Mouse (Mus musculus) thymus, adult 18-20 months (tissue): ENCODE measurements around the gene Rnf186.
"Not testable (repeated sequence)": the region's sequence is repeated elsewhere in the genome, so short reads cannot be mapped to it uniquely, and the experiment has no call there.

Source experiments
- DNase-seq, 2 experiments: peaks; one replicate each; pipeline ENCODE4 v3.0.0; 2022; ENCODE audit warnings: mixed read lengths in 2 of 2

Gene Rnf186

GRCm38 (mm10) chr4:138972139-138972826 is 5.4 kb downstream of the Rnf186 start:
- DNase-seq = peak; percentile 21 to 35

GRCm38 (mm10) chr4:138972827-138973718 is 6.2 kb downstream of the Rnf186 start, which contains the start of gene Tmco4:
Gene Tmco4, plus strand, starts transcription at chr4:138972888.
- peak; percentile 69 to 80 for DNase-seq

GRCm38 (mm10) chr4:138973719-138974115 is 6.8 kb downstream of the Rnf186 start:
- no peak for DNase-seq

GRCm38 (mm10) chr4:138974540-138974939 is 7.6 kb downstream of the Rnf186 start:
- not testable (repeated sequence) for DNase-seq

GRCm38 (mm10) chr4:138975194-138975593 is 8.3 kb downstream of the Rnf186 start:
- no peak for DNase-seq

GRCm38 (mm10) chr4:138976046-138976445 is 9.1 kb downstream of the Rnf186 start:
- DNase-seq = no peak

- no peak for DNase-seq
Observed at GRCm38 (mm10) chr4:138980021-138980420, 13.1 kb downstream of the Rnf186 start.

- DNase-seq = no peak
Observed at GRCm38 (mm10) chr4:138980771-138981420, 14.0 kb downstream of the Rnf186 start.

GRCm38 (mm10) chr4:138983422-138983821 is 16.5 kb downstream of the Rnf186 start:
- no peak for DNase-seq

- DNase-seq = no peak
Observed at GRCm38 (mm10) chr4:138984744-138985143, 17.8 kb downstream of the Rnf186 start.

GRCm38 (mm10) chr4:138986280-138986679 is 19.4 kb downstream of the Rnf186 start:
- no peak for DNase-seq

- no peak for DNase-seq
Observed at GRCm38 (mm10) chr4:138994389-138994788, 27.5 kb downstream of the Rnf186 start.

GRCm38 (mm10) chr4:138996410-138996809 is 29.5 kb downstream of the Rnf186 start:
- no peak for DNase-seq

- DNase-seq = no peak
Observed at GRCm38 (mm10) chr4:138997121-138997520, 30.2 kb downstream of the Rnf186 start.

GRCm38 (mm10) chr4:138998611-138999010 is 31.7 kb downstream of the Rnf186 start:
- no peak for DNase-seq

GRCm38 (mm10) chr4:139001026-139001425 is 34.1 kb downstream of the Rnf186 start:
- DNase-seq = no peak

- DNase-seq = no peak
Observed at GRCm38 (mm10) chr4:139001433-139001832, 34.5 kb downstream of the Rnf186 start.

GRCm38 (mm10) chr4:139004067-139004466 is 37.2 kb downstream of the Rnf186 start:
- DNase-seq = no peak

- no peak for DNase-seq
Observed at GRCm38 (mm10) chr4:139005214-139005613, 38.3 kb downstream of the Rnf186 start.

GRCm38 (mm10) chr4:139007353-139007752 is 40.4 kb downstream of the Rnf186 start:
- no peak for DNase-seq

GRCm38 (mm10) chr4:139007981-139008536 is 41.1 kb downstream of the Rnf186 start:
- DNase-seq = no peak

GRCm38 (mm10) chr4:139011201-139011702 is 44.3 kb downstream of the Rnf186 start:
- DNase-seq = no peak

- DNase-seq = no peak
Observed at GRCm38 (mm10) chr4:139013281-139013680, 46.4 kb downstream of the Rnf186 start.
